Mouse (Mus musculus): ENCODE results near the gene E2f1. TPM values are rescaled to one million over a fixed set of nuclear protein-coding genes. Genes with fewer than 3 reads are reported as not detected.

Gene E2f1
- polyA plus RNA-seq, 1 experiment from 2014 or later: 22.6 TPM

DNA sequence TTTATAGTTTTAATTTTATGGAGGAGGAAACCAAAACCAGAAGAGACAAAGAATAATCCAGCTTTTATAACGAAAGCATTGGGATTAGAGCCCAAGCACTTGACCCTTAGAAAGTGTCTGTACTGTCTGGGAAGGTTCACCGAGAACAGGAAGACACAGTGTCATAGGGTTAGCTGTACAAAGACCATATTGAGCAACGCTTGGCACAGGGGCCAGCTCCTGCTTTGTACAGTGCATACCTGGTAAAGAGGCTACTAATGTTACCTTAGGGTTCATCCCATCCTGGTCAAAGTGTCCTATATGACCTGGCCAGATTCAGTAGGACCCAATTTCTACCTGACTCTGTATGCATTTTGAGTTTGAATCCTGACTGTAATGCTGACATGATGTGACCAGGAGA lies 31.6 kb upstream of the E2f1 start:
- Histone ChIP-seq H3K27me3 (no peaks in the 10 kb centered on the region), H3K4me3 (no peak overlapping the region), H3K27ac (no peak overlapping the region), H3K9ac (no peak overlapping the region), H3K9me3 (no peaks in the 10 kb centered on the region), H3K4me1 (peaks cover 14% of the 10 kb centered on the region), H3K4me2 (no peak overlapping the region), H3K36me3 (no peaks in the 10 kb centered on the region)
- no peak for ATAC-seq (ENCODE audit: insufficient number of reproducible peaks, insufficient read depth, low FRiP score, low TSS enrichment, low read depth)
- 79% methylated on average over 3 of the region's 3 CpGs for WGBS

DNA sequence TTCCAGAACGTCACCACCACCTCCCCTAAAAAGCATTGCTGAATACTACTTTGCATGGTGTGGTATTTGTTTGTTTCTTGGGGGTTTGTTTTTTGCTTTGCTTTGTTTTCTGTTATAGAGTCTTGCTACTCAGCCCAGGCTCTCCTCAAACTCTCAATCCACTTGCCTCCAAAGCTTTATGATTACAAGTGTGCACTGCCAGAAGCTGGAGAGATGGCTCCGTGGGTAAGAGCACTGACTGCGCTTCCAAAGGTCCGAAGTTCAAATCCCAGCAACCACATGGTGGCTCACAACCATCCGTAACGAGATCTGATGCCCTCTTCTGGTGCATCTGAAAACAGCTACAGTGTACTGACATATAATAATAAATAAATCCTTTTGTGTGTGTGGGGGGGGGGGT lies 30.9 kb upstream of the E2f1 start:
- Histone ChIP-seq H3K9ac (no peak overlapping the region), H3K4me1 (peaks cover 14% of the 10 kb centered on the region), H3K36me3 (peaks cover 5% of the 10 kb centered on the region; the same call in 1 of the 2 replicates), H3K4me2 (no peak overlapping the region), H3K27ac (no peak overlapping the region), H3K9me3 (no peaks in the 10 kb centered on the region), H3K4me3 (no peak overlapping the region), H3K27me3 (no peaks in the 10 kb centered on the region)
- ATAC-seq (ENCODE audit: insufficient number of reproducible peaks, insufficient read depth, low FRiP score, low TSS enrichment, low read depth): no peak
- 68% methylated on average over 6 of the region's 6 CpGs for WGBS

DNA sequence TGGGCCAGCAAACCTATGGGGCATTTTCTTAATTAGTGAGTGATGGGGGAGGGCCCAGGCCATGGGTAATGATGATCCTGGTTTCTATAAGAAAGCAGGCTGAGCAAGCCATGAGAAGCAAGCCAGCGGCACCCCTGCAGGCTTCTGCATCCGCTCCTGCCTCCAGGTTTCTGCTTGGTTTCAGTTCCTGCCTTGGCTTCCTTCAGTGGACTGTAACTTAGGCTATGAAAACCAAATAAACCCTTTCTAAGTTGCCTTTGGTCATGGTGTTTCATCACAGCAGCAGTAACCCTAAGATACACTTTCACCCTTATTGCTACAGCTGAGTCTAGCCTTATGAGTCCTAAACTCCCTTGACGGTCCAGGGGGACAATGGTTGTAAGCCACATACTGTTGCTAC lies 27.7 kb upstream of the E2f1 start:
- ATAC-seq (ENCODE audit: insufficient number of reproducible peaks, insufficient read depth, low FRiP score, low TSS enrichment, low read depth): no peak
- Histone ChIP-seq H3K36me3 (peaks cover 30% of the 10 kb centered on the region), H3K9ac (no peak overlapping the region), H3K4me1 (0 out of 2 replicates have a peak, but pooled peaks cover under 1% of the 10 kb centered on the region), H3K4me3 (no peak overlapping the region), H3K27ac (no peak overlapping the region), H3K4me2 (no peak overlapping the region), H3K9me3 (no peaks in the 10 kb centered on the region), H3K27me3 (no peaks in the 10 kb centered on the region)
- 89% methylated on average over 3 of the region's 3 CpGs for WGBS

DNA sequence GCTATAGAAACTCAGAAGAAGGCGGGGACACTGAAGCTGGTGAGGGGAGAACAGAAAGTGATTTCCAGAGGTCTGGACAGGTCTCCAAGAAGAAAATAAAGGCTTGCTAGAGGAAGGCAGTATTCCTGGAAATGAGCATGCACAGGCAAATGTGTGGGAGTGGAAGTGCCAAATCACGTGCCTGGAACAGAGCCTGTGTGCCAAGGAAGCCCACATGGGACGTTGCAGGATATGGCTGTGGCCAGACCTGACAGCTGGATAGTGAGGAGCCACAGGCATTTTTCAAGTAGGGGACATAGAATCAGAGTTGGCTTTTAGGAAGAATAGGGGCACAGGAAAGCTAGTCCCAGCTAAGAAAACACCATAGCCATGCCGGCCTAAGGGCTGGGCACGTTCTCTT lies 26.1 kb upstream of the E2f1 start:
- 77% methylated on average over 5 of the region's 5 CpGs for WGBS
- ATAC-seq (ENCODE audit: insufficient number of reproducible peaks, insufficient read depth, low FRiP score, low TSS enrichment, low read depth): no peak
- no peaks in the 10 kb centered on the region for H3K9me3 ChIP-seq
- no peak overlapping the region for H3K4me3 ChIP-seq
- H3K4me1 ChIP-seq: no peaks in the 10 kb centered on the region
- no peak overlapping the region for H3K27ac ChIP-seq
- no peaks in the 10 kb centered on the region for H3K27me3 ChIP-seq
- peaks cover 30% of the 10 kb centered on the region for H3K36me3 ChIP-seq
- H3K4me2 ChIP-seq: no peak overlapping the region
- H3K9ac ChIP-seq: no peak overlapping the region

DNA sequence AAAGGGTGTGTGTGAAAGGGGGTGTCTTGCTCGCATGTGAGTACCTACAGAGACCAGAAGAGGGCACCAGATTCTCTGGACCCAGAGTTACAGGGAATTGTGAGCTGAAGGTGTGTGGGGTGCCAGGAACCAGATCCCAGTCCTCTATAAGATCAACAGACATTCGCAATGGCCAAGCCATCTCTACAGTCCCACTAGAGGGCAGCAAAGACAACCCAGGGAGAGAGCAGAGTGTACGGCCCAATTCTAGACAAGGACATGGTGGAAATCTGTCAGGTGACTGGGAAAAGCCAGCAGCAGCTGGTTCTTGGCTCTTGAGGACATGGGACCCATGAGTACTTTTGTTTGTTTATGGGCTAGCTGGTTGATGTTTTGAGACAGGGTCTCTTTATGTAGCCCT lies 23.3 kb upstream of the E2f1 start:
- peaks cover 30% of the 10 kb centered on the region for H3K36me3 ChIP-seq
- no peak overlapping the region for H3K4me3 ChIP-seq
- H3K9ac ChIP-seq: no peak overlapping the region
- no peaks in the 10 kb centered on the region for H3K27me3 ChIP-seq
- H3K4me1 ChIP-seq: no peaks in the 10 kb centered on the region
- WGBS: 63% methylated on average over 3 of the region's 3 CpGs
- no peak for ATAC-seq (ENCODE audit: insufficient number of reproducible peaks, insufficient read depth, low FRiP score, low TSS enrichment, low read depth)
- H3K4me2 ChIP-seq: no peak overlapping the region
- no peak overlapping the region for H3K27ac ChIP-seq
- H3K9me3 ChIP-seq: no peaks in the 10 kb centered on the region

DNA sequence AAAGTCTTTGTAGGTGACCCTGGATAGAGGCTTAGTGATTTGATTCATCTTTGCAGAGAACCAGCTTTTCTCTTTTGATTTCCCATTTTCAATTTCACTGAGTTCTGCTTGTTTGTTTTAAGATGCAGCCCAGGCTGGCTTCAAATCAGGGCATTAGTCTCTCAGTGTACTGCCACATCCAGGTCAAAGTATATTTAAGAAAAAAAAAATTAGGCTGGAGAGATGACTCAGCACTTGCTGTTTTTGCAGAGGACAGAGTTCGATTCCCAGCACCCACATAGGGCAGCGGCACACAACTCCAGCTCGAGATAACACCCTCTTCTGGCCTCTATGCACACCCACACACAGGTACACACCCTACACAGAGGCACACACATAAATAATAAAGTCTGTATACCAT lies 21.5 kb upstream of the E2f1 start:
- no peak overlapping the region for H3K27ac ChIP-seq

DNA sequence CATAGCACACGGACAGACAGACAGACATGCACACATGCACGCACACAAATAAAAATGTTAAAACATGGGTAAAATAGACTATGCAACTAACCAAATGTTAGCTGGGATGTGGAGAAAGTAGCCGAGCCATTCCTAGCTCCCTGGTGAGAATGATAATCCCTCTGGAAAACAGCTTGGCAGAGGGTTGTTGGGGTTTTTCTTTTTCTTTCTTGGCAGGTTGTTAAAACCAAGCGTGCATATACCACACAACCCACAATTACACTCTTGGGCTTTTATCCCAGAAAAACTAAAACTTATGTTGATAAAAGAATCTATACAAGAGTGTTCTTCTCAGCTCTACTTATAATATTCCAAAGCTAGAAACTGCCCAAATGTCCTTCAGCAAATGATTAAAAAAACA lies 19.4 kb upstream of the E2f1 start:
- no peaks in the 10 kb centered on the region for H3K27me3 ChIP-seq
- H3K4me2 ChIP-seq: no peak overlapping the region
- WGBS: 78% methylated on average over 4 of the region's 4 CpGs
- no peak overlapping the region for H3K27ac ChIP-seq
- no peak overlapping the region for H3K9ac ChIP-seq
- H3K4me3 ChIP-seq: no peak overlapping the region
- no peak for ATAC-seq (ENCODE audit: insufficient number of reproducible peaks, insufficient read depth, low FRiP score, low TSS enrichment, low read depth)
- peaks cover 28% of the 10 kb centered on the region for H3K36me3 ChIP-seq
- H3K4me1 ChIP-seq: peaks cover 20% of the 10 kb centered on the region
- no peaks in the 10 kb centered on the region for H3K9me3 ChIP-seq

More for the DNA sequence above, 21.5 kb upstream of the E2f1 start:
- H3K9me3 ChIP-seq: no peaks in the 10 kb centered on the region
- no peak overlapping the region for H3K9ac ChIP-seq
- H3K36me3 ChIP-seq: peaks cover 46% of the 10 kb centered on the region
- no peaks in the 10 kb centered on the region for H3K4me1 ChIP-seq
- H3K4me2 ChIP-seq: no peak overlapping the region
- H3K4me3 ChIP-seq: no peak overlapping the region
- H3K27me3 ChIP-seq: no peaks in the 10 kb centered on the region
- no peak for ATAC-seq (ENCODE audit: insufficient number of reproducible peaks, insufficient read depth, low FRiP score, low TSS enrichment, low read depth)
- 83% methylated on average over 3 of the region's 3 CpGs for WGBS

DNA sequence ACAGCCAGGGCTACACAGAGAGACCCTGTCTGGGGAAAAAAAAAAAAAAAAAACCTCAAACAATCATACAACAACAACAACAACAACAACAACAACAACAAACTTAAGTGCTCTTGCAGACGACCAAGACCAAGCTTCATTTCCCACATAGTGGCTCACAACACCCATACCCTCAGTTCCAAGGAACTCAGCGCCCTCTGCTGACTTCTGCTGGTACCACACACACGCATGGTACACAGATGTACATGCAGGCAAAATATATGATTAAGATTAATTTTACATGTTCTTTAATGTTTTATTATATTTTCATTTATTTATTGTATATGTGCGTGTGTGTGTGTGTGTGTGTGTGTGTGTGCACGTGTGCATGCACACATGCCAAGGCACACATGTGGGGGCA lies 16.7 kb upstream of the E2f1 start:
- Histone ChIP-seq H3K4me2 (no peak overlapping the region), H3K27ac (no peak overlapping the region), H3K4me3 (no peak overlapping the region), H3K27me3 (no peaks in the 10 kb centered on the region), H3K9me3 (no peaks in the 10 kb centered on the region), H3K9ac (no peak overlapping the region), H3K36me3 (peaks cover 16% of the 10 kb centered on the region), H3K4me1 (peaks cover 28% of the 10 kb centered on the region)
- no peak for ATAC-seq (ENCODE audit: insufficient number of reproducible peaks, insufficient read depth, low FRiP score, low TSS enrichment, low read depth)
- WGBS: 76% methylated on average over 5 of the region's 5 CpGs

DNA sequence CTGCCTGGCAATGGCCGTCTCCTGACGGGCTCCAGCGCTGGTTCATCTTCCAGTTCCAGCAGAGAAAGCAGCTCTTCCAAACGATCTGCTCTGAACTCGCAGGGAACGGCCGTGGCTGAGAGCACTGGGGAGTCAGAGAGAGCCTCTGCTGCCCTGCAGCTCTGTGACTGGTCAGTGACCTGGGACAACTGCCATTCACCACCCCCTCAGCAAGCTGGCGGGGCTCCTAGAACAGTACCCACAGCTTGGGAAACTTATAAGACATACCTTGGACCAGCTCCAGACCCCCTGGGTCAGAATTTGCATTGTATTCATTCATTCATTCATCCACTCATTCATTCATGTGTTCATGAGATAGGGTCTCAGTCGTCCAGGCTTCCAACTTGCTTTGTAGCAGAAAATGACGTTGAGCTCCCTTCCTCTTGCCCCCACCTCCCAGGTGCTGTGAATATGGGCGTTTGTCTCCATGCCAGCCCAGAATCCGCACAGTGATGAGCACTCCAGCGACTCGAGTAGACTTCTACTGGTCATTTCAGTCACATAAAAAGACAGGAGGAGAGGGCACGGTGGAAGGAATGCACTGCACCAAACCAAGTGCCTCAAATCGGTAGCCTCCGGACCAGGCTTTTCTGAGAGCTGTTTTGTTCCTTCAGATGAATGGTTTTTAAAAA lies 15.4 kb upstream of the E2f1 start:
- Histone ChIP-seq H3K4me3 (no peak overlapping the region), H3K4me2 (no peak overlapping the region), H3K27me3 (no peaks in the 10 kb centered on the region), H3K4me1 (peaks cover 28% of the 10 kb centered on the region), H3K36me3 (peaks cover 16% of the 10 kb centered on the region), H3K9me3 (no peaks in the 10 kb centered on the region), H3K27ac (no peak overlapping the region), H3K9ac (no peak overlapping the region)
- 67% methylated on average over 17 of the region's 17 CpGs for WGBS
- ATAC-seq (ENCODE audit: insufficient number of reproducible peaks, insufficient read depth, low FRiP score, low TSS enrichment, low read depth): no peak

DNA sequence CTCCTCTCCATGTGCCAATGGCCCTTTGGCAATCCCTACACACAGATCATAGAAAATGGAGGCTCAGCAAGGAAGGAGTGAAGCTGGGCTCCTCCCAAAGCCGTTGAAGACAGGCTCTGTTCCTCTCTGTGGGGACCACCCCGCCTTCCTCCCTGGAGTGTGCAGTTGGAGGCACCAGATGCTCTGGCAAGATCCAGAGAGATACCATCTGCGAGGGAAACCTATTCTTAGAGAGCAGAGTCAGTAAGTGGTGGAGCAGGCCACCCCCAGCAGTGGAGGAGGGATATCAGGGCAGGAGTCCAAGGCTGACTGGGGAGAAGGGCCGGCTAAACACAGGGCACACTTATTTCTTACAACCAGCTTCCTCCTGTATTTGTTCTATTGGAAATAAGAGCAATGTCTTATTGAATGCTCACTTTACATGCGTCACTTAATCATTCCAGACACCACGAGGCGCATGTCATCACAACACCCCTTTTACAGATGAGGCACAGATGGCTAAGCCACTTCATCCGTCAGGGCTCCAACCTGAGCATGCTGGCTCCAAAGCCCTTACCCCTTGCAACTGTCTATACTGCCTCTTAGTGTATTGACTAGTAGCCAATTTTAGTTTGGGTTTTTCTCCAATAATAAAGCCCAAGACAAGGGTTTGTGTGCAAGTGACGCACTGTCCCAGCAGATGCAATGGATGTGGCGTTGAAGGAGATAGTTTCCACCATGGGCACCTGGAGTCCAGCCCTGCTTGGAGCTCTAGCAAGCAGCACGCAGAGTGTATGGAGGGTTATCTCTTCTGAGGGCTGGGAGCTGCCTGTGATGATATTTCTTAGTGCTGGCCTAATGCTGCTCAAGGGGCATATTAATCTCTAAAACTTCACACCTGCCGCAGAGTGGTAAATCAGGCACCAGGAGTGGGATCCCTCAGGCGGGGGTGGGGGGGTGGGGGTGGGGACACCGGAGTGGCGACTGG lies 14.5 kb upstream of the E2f1 start:
- Histone ChIP-seq H3K27ac (peak overlapping the region; percentile 72), H3K36me3 (peaks cover 16% of the 10 kb centered on the region), H3K4me2 (no peak overlapping the region), H3K4me3 (no peak overlapping the region), H3K9ac (no peak overlapping the region), H3K4me1 (peaks cover 28% of the 10 kb centered on the region), H3K27me3 (no peaks in the 10 kb centered on the region), H3K9me3 (no peaks in the 10 kb centered on the region)
- 59% methylated on average over 15 of the region's 15 CpGs for WGBS
- peak; percentile 45; the same call in 1 of the 2 replicates for ATAC-seq (ENCODE audit: insufficient number of reproducible peaks, insufficient read depth, low FRiP score, low TSS enrichment, low read depth)

DNA sequence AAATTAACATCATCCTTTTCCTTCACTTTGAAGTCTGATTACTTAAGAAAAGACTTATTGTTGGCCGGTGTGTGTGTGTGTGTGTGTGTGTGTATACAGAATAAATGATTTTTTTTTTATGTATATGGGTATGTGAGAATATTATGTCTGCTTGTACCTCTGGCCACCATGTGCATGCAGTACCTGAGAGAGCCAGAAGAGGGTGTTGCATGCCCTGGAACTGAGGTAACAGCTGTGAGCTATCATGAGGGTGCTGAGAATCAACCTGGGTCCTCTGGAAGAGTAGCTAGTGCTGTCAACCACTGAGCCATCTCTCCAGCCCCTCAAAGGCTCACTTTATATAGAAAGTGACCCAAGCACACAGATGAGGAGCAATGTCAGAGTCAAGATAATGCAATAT lies 11.7 kb upstream of the E2f1 start:
- Histone ChIP-seq H3K4me2 (no peak overlapping the region), H3K27me3 (no peaks in the 10 kb centered on the region), H3K9me3 (no peaks in the 10 kb centered on the region), H3K36me3 (peaks cover 1% of the 10 kb centered on the region), H3K27ac (no peak overlapping the region), H3K4me1 (peaks cover 28% of the 10 kb centered on the region), H3K4me3 (no peak overlapping the region), H3K9ac (no peak overlapping the region)
- no peak for ATAC-seq (ENCODE audit: insufficient number of reproducible peaks, insufficient read depth, low FRiP score, low TSS enrichment, low read depth)
- 95% methylated on average over 1 of the region's 1 CpGs for WGBS

DNA sequence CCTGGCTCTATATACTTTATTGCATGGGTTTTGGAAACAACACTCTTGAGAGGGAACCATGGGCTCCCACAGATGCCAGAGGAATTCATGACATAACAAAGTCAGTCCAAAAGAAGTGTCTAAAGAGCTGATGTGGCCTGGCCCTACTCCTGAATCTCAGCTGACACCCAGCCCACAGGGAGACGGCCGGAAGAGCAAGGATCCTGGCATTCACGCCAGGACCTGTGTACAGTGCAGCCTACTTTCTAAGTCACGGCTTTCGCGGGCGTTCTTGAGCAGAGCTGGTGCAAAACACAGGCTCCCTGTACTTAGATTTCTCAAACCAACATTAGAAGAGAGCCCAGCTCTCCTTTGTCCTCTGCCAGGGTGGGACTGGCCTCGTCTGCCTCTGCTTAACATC lies 10.9 kb upstream of the E2f1 start:
- ATAC-seq (ENCODE audit: insufficient number of reproducible peaks, insufficient read depth, low FRiP score, low TSS enrichment, low read depth): no peak
- H3K4me3 ChIP-seq: no peak overlapping the region
- H3K9me3 ChIP-seq: no peaks in the 10 kb centered on the region
- no peak overlapping the region; the same call in 1 of the 2 replicates for H3K9ac ChIP-seq
- H3K27me3 ChIP-seq: no peaks in the 10 kb centered on the region
- 83% methylated on average over 8 of the region's 8 CpGs for WGBS
- peaks cover 23% of the 10 kb centered on the region for H3K4me1 ChIP-seq
- H3K27ac ChIP-seq: no peak overlapping the region
- H3K4me2 ChIP-seq: no peak overlapping the region
- H3K36me3 ChIP-seq: no peaks in the 10 kb centered on the region
